Mouse (Mus musculus) A20 (cell line): ENCODE data around the gene Cdh23.

Experiments used
- DNase-seq: peaks from one replicate; pipeline ENCODE4 v3.0.0-alpha.2; 2011; ENCODE audit warnings: low read depth, low spot score

The Cdh23 gene

GRCm38 (mm10) chr10:60708837-60709236 lies 12.5 kb upstream of the Cdh23 start:
- no peak for DNase-seq

DNA sequence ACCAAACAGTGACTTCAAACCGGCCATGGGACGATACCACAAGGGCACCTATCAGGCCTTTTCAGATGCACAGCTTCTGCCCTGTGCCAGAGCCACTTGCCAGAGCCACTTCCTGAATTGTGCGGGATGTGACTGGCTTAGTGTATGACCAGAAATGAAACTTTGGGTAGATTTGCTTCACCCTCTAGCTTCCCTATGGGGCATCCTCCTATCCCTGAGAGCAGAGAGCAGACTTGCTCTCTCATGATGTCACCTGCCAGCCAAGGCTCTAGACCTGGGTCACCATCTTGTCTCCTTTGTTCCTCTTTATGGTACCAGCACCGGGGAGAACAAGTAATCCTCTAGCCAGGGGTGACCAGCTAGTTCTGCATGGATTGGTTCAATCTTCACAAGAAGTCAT lies 10.0 kb upstream of the Cdh23 start:
- peak; percentile 84 for DNase-seq

DNA sequence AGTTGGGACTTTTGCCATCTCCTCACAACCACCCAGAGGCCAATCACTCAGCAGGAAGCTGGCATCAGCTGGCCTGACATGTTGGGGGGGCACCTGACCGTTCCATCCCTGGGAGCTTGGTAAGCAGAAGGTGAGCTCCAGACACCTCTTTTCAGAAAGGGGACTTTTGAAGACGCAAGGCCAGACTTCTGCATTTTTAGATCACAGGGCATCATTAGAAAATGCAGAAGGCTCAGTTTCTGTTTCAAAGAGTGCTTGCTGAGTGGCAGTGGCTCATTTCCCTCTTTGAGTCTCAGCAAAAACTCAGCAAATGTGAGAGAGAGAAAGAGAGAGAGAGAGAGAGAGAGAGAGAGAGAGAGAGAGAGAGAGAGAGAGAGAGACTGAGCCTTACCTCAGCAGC lies 8.8 kb upstream of the Cdh23 start:
- peak; percentile 87 for DNase-seq

- peak; percentile 94 for DNase-seq
Observed at GRCm38 (mm10) chr10:60697775-60698174, 1.5 kb upstream of the Cdh23 start.

DNA sequence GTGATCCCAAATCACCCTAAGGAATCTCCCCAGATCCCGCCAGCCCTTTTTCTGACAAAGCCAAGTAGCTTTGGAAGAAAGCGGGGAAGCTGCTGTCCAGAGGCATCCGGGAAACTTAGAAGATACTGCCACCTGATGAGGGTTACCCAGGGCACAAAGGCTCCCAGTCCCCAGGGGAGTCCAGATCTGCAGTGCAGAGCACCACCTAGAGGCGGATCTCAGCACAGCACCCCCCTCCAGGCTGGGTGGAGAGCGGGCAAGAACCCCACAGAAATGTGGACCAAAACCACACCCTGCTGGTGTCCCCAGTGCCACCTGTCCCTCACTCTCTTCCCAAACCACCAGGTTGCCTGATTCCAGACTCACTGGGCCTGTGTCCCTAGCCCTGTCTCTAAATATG lies 685 bp upstream of the Cdh23 start:
- DNase-seq = peak; percentile 89

GRCm38 (mm10) chr10:60691671-60692390 lies 4.5 kb downstream of the Cdh23 start:
- DNase-seq = no peak

DNA sequence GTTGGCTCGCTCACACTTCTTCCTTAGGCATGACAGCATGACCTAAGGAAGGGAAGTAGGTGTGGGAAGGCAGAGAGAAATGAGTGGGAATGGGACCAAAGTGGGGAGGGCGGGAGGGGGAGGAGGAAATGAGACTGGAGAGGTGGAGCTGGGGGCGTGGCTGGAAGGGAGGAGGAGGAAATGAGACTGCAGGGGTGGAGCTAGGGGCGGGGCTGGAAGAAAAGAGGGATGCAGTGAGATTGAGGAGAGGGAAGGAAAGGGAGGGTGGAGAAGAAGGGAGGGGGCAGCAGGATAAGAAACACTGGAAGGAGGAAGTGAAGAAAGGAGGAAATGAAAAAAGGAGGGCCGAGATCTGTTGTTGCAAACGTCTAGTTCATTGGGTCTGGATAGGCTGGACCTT lies 5.3 kb downstream of the Cdh23 start:
- peak; percentile 40 for DNase-seq

DNA sequence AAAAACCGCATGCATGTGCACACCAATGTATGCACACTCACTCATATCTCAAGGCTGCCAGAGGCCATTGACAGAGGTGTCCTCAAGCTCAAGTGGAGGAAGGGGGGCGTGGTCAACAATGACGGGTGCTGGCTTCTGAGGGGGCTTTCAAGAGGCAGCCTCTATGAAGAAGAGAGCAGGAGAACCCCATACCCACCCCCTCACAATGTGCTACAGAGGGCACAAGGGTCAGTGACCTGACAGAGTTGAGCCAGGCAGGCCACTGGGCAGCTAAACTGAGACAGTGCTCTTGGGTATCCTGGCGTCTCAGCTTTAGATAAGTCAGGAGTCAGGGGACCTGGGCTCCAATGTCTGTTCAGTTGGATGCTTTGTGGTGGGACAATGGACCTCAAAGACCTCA lies 6.9 kb downstream of the Cdh23 start:
- DNase-seq = no peak

GRCm38 (mm10) chr10:60687011-60687776 lies 9.1 kb downstream of the Cdh23 start:
- no peak for DNase-seq

- DNase-seq = no peak
Observed at GRCm38 (mm10) chr10:60686641-60686975, 9.7 kb downstream of the Cdh23 start.

- DNase-seq = no peak
Observed at GRCm38 (mm10) chr10:60685764-60686640, 10.3 kb downstream of the Cdh23 start.

GRCm38 (mm10) chr10:60678926-60679325 lies 17.4 kb downstream of the Cdh23 start:
- no peak for DNase-seq

DNA sequence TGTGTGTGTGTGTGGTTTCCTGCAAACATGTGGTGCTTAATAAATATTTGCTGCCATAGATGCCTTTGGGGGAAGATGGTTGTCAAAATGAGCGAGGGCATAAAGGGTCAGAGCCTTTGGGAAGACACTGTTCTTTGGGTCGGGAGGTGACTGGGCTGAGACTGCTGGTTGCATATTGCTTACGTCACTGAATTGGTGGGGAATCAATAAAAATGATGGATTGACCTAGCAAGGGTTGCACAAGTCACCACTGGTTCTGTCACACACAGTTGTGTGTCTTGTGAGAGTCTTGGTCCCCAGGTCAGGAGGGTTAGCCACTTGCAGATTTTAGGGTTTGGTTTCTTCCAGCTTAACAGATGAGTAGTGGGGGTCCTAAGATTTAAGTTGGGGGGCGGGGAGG lies 19.0 kb downstream of the Cdh23 start:
- no peak for DNase-seq

- no peak for DNase-seq
Observed at GRCm38 (mm10) chr10:60670166-60670565, 26.1 kb downstream of the Cdh23 start.

- peak; percentile 73 for DNase-seq
Observed at GRCm38 (mm10) chr10:60668591-60668990, 27.7 kb downstream of the Cdh23 start.

DNA sequence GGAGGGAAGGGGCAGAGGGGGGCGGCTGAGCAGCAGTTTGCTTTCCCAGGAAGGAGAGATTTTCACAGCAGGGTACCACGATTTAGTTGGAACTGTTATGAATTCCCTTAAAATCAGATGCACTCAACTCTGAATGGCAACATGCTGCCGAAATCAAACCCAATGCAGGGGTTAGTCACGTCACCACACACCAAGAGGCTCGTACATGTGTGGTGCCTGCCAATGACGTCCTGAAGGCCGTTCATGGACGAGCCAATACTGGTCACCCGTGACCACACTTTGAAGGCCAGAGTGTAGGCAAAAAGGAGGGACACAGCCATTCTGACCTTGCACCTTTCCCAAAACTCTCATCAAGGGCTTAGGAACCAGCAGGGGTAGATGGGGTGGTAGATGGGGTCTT lies 35.3 kb downstream of the Cdh23 start:
- no peak for DNase-seq

GRCm38 (mm10) chr10:60659450-60660020 lies 36.8 kb downstream of the Cdh23 start:
- DNase-seq = no peak

DNA sequence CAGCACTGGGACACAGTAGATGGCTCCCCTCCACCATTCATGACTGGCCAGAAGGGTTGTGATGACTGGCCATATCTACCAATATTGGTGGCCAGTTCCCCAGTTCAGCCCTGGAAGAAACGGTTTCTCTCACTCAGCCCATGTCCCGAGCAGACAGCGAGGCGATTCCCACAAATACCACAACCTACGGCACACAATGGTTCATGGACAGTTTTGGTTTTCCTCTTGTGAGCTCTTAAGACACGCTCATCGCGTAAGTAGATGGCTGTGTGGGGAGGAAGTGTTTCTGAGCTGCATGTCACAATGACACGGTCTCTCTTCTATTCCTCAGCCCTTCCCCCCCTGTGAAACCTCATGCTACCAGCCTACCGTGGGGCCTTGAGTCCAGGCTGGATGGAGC lies 38.1 kb downstream of the Cdh23 start:
- no peak for DNase-seq

DNA sequence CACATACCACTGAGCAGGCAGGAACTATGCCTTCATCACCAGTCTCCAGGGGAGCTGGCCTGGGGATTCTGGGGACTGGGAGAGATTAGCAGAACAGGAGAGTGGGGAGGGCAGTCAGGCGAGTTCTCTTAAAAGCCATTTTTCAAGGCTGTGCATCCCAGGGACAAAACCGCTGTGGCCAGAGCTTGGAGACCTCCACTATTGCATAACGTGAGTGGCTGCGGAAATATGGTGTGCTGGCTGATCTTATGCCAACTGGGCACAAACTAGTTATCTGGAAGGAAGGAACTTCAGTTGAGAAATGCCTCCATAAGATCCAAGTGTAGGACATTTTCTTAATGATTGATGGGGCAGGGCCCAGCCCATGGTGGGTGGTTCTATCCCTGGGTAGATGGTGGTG lies 42.6 kb downstream of the Cdh23 start:
- no peak for DNase-seq

DNA sequence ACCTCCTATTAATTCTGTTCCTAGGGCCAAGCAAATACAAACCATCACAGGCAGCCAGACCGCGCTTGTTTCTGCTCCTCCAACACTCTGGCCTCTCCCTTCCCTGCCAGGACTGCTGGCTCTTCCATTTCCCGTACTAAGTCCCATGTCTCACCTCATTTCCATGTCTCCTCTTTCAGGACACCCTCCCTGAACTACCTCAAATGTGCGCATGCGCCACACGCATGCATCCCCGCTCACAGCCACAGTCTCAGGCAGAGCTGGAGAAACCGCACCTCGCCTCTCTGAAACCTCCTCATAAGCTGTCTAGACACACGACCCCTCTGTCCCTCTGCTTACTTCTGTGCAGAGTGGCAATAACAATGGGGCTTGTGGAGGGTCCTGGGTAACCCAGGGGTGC lies 43.2 kb downstream of the Cdh23 start:
- no peak for DNase-seq

DNA sequence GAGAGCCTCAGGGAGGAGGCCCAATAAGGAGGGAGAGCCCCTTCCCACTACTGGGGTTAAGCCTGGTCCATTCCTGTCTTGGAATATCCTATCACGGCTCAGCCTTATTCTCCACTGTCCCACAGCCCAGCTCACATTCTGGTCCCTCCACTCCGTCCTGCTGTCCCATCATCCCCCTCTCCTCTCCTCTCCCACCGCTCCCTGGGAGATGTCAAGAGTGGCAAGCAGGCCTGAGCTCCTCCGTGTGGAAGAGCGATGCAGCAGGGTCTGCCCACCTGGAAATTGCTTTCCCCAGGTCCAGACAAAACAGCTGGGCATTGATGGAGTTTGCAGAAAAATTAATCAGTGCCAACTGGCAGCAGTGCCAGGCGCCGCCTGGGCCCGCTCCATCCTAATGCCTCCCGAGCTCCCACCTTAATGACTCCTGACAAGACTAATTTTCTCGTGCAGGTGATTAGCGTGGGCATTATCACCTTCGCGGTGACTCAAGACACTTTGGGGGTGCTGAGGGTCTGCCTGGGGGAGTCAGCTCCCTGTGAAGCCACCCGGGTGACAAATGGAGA lies 52.1 kb downstream of the Cdh23 start:
- no peak for DNase-seq

DNA sequence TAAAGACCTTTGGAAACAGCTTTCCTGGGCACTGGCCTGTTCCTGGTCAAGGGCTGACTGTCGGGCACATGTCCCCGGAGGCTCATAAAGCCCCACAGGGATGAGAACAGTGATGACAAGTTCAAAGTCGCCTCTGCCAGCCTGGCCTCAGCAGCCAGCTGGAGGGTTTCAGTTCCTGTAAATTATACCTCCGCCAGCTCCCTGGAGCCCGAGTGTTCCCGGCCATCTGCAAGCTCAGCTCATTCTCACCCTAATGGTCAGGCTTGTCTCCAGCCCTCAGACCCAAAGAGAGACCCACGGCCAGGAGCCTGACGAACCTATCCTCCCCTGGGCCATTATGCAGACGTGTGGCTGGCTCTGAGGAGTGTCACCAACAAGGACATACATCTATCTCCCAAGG lies 57.0 kb downstream of the Cdh23 start:
- DNase-seq = peak; percentile 54
